Mouse (Mus musculus) spleen, adult 12 weeks (tissue): Measurements from ENCODE around the gene Faah.

Source experiments
- DNase-seq: peaks from one replicate; pipeline ENCODE4 v3.0.0; 2022; ENCODE audit warnings: low spot score

The Faah gene

GRCm38 (mm10) chr4:116017902-116018746 is at the start of gene Faah:
TSS of gene Faah (minus strand) at chr4:116017926.
- no peak for DNase-seq

GRCm38 (mm10) chr4:116063855-116064254 is 46.1 kb upstream of the Faah start:
- no peak for DNase-seq

GRCm38 (mm10) chr4:116059012-116059726 is 41.4 kb upstream of the Faah start:
- no peak for DNase-seq

- DNase-seq: no peak
Observed at GRCm38 (mm10) chr4:116057559-116057958, 39.8 kb upstream of the Faah start.

- DNase-seq: peak; percentile 81
Observed at GRCm38 (mm10) chr4:116053399-116053961, 35.8 kb upstream of the Faah start, which contains the start of gene Nsun4. TSS of gene Nsun4 (minus strand) at chr4:116053876.

DNA sequence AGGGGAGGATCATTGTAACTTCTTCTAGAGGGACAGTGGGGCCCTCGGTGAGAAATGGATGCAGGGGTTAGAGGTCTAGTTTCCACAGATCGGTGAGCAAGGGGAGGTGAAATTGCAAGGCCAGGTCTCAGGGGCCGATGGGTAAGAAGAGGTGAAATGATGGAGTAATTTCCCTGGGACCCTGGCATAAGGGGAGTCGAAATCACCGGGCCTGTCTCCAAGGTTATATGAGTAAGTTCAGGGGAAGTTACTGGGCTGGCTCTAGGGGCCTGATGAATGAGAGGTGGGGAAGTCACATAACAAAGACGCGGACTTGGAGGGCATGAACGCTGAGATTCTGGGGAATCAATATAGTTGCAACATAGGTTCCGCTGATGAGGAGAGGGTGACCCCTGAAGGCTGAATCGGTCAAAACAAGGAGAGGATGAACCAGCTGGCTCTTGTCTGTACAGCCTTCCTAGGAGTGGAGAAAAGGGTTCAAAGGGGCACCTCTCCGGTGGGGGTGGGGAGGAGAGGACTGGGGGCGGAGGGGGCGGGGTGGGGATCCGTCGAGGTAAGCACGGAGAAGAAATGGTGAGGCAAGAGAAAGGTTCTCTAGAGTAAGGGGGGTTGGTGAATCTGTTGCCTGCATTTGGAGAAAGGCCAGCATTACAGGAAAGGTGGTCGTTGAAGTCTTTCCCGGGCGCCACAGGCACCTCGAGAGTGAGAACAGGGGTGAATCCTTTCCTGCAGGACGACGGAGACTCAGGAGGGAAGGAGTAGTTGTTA is 35.0 kb upstream of the Faah start:
- DNase-seq: peak; percentile 8

GRCm38 (mm10) chr4:116049211-116049610 is 31.5 kb upstream of the Faah start:
- no peak for DNase-seq

DNA sequence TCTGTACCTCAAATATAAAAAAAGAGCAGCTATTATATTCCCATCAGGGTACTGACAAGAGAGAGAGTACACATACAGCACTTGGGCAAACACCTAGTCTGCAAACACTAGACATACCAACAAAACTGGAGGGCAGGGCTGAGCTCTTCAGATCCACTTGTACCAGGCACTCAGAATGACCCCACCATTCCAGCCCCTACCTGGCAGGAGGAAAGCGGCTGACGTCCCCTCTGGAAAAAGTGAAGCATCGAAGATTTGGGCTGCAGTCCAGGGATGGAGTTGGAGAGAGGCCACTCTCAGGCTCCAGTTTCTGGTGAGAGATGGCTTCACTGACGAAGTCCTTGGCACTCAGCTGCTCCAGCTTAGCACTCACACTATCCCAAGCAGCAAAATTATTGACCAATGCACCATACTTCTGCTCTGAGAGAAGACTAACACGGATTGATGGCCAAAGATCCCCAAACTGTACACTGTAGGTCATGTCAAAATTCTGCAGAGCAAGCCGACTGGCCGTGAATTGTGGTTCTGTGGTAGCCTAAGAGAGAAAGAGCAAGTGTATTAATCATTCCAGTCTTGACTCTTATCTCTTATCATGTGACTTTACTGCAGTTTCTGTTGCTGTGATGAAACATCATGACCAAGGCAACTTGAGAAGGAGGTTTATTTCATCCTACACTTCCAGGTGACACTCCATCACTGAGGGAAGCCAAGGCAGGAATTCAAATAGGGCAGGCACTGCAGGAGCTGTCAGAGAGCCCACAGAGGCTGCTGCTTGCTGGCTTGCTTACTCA is 30.6 kb upstream of the Faah start:
- DNase-seq: no peak

GRCm38 (mm10) chr4:116047681-116048080 is 30.0 kb upstream of the Faah start:
- no peak for DNase-seq

DNA sequence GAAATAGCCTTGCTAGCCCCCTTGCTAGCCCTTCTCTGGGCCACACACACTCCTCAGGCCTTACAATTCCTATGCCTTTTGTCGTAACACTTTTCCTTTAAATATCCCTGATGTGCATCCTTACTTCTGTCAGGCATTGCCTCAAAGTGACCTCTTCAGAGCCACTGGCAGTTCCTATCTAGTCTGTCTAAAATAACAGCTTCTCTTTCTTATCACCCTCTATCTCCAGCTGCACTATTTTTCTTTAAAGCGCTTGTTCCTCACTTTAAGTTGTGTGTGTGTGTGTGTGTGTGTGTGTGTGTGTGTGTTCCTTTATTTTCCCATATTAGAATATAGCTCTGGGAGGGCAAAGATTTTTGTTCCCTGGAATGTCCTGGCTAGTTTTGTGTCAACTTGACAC is 28.9 kb upstream of the Faah start:
- DNase-seq: no peak

- DNase-seq: no peak
Observed at GRCm38 (mm10) chr4:116042186-116042585, 24.5 kb upstream of the Faah start.

DNA sequence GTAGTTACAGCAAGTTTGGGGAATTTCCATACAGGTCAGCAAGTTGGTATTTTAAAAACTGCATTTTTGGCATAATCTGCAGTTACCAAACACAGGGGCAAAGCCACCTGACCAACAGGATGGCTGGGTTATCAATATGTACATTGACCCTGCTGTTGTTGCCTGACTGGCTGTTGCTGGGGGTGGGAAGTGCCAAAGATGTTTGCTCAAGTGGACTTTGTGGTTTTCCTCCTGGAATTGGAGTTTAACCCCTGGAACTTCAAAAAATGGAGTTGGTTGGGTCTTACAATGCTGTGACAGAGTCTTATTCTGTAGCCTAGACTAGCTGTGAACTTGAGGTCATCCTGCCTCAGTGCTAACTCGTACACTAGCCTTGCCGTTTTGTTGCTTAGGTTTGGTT is 22.7 kb upstream of the Faah start:
- DNase-seq: no peak

GRCm38 (mm10) chr4:116033374-116033773 is 15.6 kb upstream of the Faah start:
- DNase-seq: no peak

- DNase-seq: no peak
Observed at GRCm38 (mm10) chr4:116032906-116033305, 15.2 kb upstream of the Faah start.

DNA sequence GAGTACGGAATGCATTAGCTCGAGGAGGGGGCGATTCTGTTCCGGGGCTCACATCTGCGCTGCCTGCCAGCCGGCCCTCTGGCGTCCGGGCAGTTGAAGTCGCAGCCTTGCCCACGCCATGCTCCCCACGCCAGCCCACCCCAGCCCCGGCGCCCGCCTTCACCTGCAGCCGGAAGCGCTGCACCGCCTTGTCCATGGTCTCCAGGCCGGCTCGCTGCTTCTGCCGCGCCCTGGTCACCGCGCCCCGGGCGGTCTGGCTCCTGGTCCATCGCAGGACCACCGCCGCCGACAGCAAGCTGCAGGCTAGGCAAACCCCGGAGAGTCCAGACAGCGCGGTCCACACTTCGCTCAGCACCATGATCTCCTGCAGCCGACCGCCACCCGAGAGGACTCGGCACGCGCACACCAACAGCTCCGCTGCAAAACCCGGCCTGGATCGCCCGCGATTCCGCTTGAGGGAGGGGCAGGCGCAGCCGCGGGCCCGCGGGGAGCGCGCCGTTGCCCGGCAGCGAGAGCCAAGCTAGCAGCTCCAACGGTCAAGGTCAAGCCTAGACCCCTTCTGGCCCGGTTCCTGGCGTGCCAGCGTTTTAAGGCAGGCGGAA is 325 bp downstream of the Faah start:
- DNase-seq: peak; percentile 24

GRCm38 (mm10) chr4:116016862-116017299 is 845 bp downstream of the Faah start:
- DNase-seq: no peak

DNA sequence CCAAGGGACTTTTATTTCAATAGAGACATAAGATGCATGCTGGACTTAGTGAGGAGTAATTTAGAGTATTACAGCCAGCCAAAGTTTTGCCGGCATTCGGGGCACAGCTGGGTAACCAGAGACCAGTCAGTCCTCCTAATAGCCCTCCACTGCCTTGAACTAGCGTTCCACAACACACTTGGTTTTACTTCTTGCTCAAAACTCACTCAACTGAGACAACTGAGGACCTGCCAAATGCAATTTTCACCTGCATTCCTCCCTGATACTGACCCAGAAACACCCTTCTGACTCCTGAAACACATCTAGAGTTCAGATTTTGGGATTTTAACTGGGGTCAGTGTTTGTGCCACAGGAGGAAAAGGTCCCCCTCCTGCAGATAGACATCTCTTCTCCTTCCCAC is 1.3 kb downstream of the Faah start:
- no peak for DNase-seq

- no peak for DNase-seq
Observed at GRCm38 (mm10) chr4:116015996-116016395, 1.7 kb downstream of the Faah start.

GRCm38 (mm10) chr4:116015502-116015901 is 2.2 kb downstream of the Faah start:
- no peak for DNase-seq

GRCm38 (mm10) chr4:116010186-116010585 is 7.5 kb downstream of the Faah start:
- no peak for DNase-seq

- no peak for DNase-seq
Observed at GRCm38 (mm10) chr4:116001206-116001605, 16.5 kb downstream of the Faah start.
